Mouse (Mus musculus) spleen, adult 2 months (tissue): ENCODE results near the gene Efcab9. TPM values are rescaled to one million over a fixed set of nuclear protein-coding genes. Genes with fewer than 3 reads are reported as not detected.
A peak's percentile ranks its signal among the peaks of the same experiment; 100 is the strongest.

Experiments used
- DNase-seq, 2 experiments: peaks; one replicate each; pipeline versions ENCODE4 v3.0.0 to v3.0.0-alpha.2; 2012 to 2021; ENCODE audit warnings: low spot score in 2 of 2, low read depth in 1 of 2
- H3K27ac ChIP-seq: fragments of 200-500 bp; 2 replicates; pipeline ENCODE4 v1.5.1; 2012; ENCODE audit warnings: low read length, inconsistent platforms; ENCODE audit not compliant: insufficient read depth
- H3K27me3 ChIP-seq: fragments of 200-500 bp; 2 replicates; pipeline ENCODE4 v1.6.1; 2012; ENCODE audit warnings: mild to moderate bottlenecking, moderate library complexity, low read length, inconsistent platforms; ENCODE audit not compliant: control insufficient read depth, insufficient read depth
- H3K36me3 ChIP-seq: fragments of 200-500 bp; 2 replicates; pipeline ENCODE4 v1.6.1; 2012; ENCODE audit warnings: mild to moderate bottlenecking, low read length, inconsistent platforms; ENCODE audit not compliant: control insufficient read depth, insufficient read depth
- H3K4me1 ChIP-seq: fragments of 200-500 bp; 2 replicates; pipeline ENCODE4 v1.6.1; 2011; ENCODE audit warnings: inconsistent platforms; ENCODE audit not compliant: control insufficient read depth, insufficient read depth, insufficient read length
- H3K4me3 ChIP-seq: fragments of 200-500 bp; 2 replicates; pipeline ENCODE4 v1.5.1; 2011; ENCODE audit warnings: mild to moderate bottlenecking, inconsistent platforms; ENCODE audit not compliant: insufficient read depth, insufficient read length; ENCODE audit errors: extremely low read depth
- CTCF ChIP-seq: fragments of 200-500 bp; IDR thresholded peaks from 2 replicates; pipeline ENCODE4 v1.5.1; 2011; ENCODE audit warnings: mild to moderate bottlenecking, inconsistent platforms; ENCODE audit not compliant: insufficient read depth, insufficient read length, insufficient replicate concordance; ENCODE audit errors: extremely low read depth
- POLR2A ChIP-seq: fragments of 200-500 bp; IDR thresholded peaks from 2 replicates; pipeline ENCODE4 v1.6.1; 2011; ENCODE audit warnings: low read depth, low read length, inconsistent platforms
- WGBS: fragments of 180-500 bp; shearing (Covaris S2); methylation state at CpG from one replicate; pipeline ENCODE4 v1.1.7; 2018; 5-methylcytosine and 5-hydroxymethylcytosine counted together
- polyA plus RNA-seq: library from polyadenylated mRNA; depleted of rRNA; stranded (reverse); fragments of >200 nt; gene quantifications from 2 replicates; pipeline ENCODE4 v1.2.3, GENCODE M21; 2012

Gene Efcab9
- polyA plus RNA-seq, 1 experiment, result 0.16 TPM

GRCm38 (mm10) chr11:32532765-32533481 is 1.0 kb upstream of the Efcab9 start, which contains the start of gene Stk10:
Gene Stk10, plus strand, starts transcription at chr11:32533305.
- Histone ChIP-seq H3K27me3 (no peaks in the 10 kb centered on the region), H3K36me3 (peaks cover 2% of the 10 kb centered on the region; the same call in 1 of the 2 replicates), H3K4me3 (peak within 1 kb of the TSS; percentile 86), H3K4me1 (peaks cover 9% of the 10 kb centered on the region; the same call in 1 of the 2 replicates), H3K27ac (peak within 1 kb of the TSS; percentile 93)
- TF ChIP-seq CTCF (no peak), POLR2A (peak; percentile 98)
- DNase-seq, result peak; percentile 78 to 94
- 1% methylated on average over 61 of the region's 82 CpGs for WGBS

- no peaks in the 10 kb centered on the region for H3K27me3 ChIP-seq
- H3K4me3 ChIP-seq, result no peak overlapping the region
- peak; percentile 67; the same call in 1 of the 2 replicates for TF ChIP-seq CTCF
- no peak for TF ChIP-seq POLR2A
- H3K27ac ChIP-seq, result no peak overlapping the region
- H3K4me1 ChIP-seq, result no peaks in the 10 kb centered on the region; the same call in 1 of the 2 replicates
- H3K36me3 ChIP-seq, result no peaks in the 10 kb centered on the region; the same call in 1 of the 2 replicates
- 75% methylated on average over 1 of the region's 1 CpGs for WGBS
- DNase-seq, result peak in 1 of 2 experiments; percentile 54
Observed at GRCm38 (mm10) chr11:32530151-32530550, 1.7 kb downstream of the Efcab9 start.

GRCm38 (mm10) chr11:32527006-32527405 is 4.9 kb downstream of the Efcab9 start:
- H3K4me3 ChIP-seq, result no peak overlapping the region
- TF ChIP-seq POLR2A (no peak), CTCF (no peak)
- H3K27me3 ChIP-seq, result no peaks in the 10 kb centered on the region
- H3K36me3 ChIP-seq, result no peaks in the 10 kb centered on the region
- DNase-seq, result no peak
- H3K4me1 ChIP-seq, result no peaks in the 10 kb centered on the region
- 97% methylated on average over 4 of the region's 4 CpGs for WGBS
- H3K27ac ChIP-seq, result no peak overlapping the region

- TF ChIP-seq CTCF (no peak), POLR2A (no peak)
- Histone ChIP-seq H3K4me3 (no peak overlapping the region), H3K36me3 (no peaks in the 10 kb centered on the region), H3K27ac (no peak overlapping the region), H3K4me1 (no peaks in the 10 kb centered on the region), H3K27me3 (no peaks in the 10 kb centered on the region)
- WGBS, result 87% methylated on average over 11 of the region's 11 CpGs
- DNase-seq, result no peak
Observed at GRCm38 (mm10) chr11:32524122-32524920, 7.6 kb downstream of the Efcab9 start.

- TF ChIP-seq POLR2A, result no peak
- TF ChIP-seq CTCF, result no peak
- WGBS, result 98% methylated on average over 2 of the region's 2 CpGs
- Histone ChIP-seq H3K4me1 (no peaks in the 10 kb centered on the region), H3K4me3 (no peak overlapping the region), H3K27me3 (no peaks in the 10 kb centered on the region), H3K27ac (no peak overlapping the region), H3K36me3 (no peaks in the 10 kb centered on the region)
- no peak for DNase-seq
Observed at GRCm38 (mm10) chr11:32521246-32521645, 10.6 kb downstream of the Efcab9 start.

- DNase-seq, result no peak
- Histone ChIP-seq H3K27me3 (no peaks in the 10 kb centered on the region), H3K27ac (no peak overlapping the region), H3K4me3 (no peak overlapping the region), H3K4me1 (no peaks in the 10 kb centered on the region), H3K36me3 (peaks cover 2% of the 10 kb centered on the region; the same call in 1 of the 2 replicates)
- TF ChIP-seq POLR2A (no peak), CTCF (no peak)
- WGBS, result 81% methylated on average over 1 of the region's 1 CpGs
Observed at GRCm38 (mm10) chr11:32519354-32519753, 12.5 kb downstream of the Efcab9 start.

- no peak overlapping the region for H3K27ac ChIP-seq
- no peak overlapping the region for H3K4me3 ChIP-seq
- WGBS, result 95% methylated on average over 4 of the region's 4 CpGs
- no peak for DNase-seq
- no peaks in the 10 kb centered on the region for H3K4me1 ChIP-seq
- TF ChIP-seq POLR2A (no peak), CTCF (no peak)
- H3K36me3 ChIP-seq, result peaks cover 2% of the 10 kb centered on the region; the same call in 1 of the 2 replicates
- no peaks in the 10 kb centered on the region for H3K27me3 ChIP-seq
Observed at GRCm38 (mm10) chr11:32518770-32519169, 13.1 kb downstream of the Efcab9 start.
